Mouse (Mus musculus): ENCODE data around the gene March6. TPM values are rescaled to one million over a fixed set of nuclear protein-coding genes. Genes with fewer than 3 reads are reported as not detected.

The March6 gene
- total RNA-seq, 1 experiment from 2014 or later = 34.3 TPM

DNA sequence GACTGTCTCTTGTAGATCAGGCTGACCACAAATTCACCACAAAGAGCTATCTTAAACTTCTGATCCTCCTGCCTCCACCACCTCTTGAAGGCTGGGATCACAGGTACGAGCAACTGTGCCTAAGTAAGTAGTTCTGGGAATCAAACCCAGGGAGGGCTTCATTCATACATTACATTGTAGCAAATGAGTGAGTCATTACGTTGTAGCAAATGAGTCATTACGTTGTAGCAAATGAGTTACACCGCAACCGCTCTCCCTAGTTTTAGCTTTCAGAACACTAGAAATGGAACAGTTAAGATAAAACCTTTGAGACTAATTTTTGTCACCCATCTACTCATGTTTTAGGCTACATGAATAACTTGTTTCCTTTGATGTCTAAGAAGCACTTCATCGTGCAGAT, 15.4 kb upstream of the March6 start:
- ATAC-seq (replicated peaks; ENCODE audit: insufficient number of reproducible peaks, low FRiP score, low TSS enrichment, poor library complexity, severe bottlenecking) = no peak

DNA sequence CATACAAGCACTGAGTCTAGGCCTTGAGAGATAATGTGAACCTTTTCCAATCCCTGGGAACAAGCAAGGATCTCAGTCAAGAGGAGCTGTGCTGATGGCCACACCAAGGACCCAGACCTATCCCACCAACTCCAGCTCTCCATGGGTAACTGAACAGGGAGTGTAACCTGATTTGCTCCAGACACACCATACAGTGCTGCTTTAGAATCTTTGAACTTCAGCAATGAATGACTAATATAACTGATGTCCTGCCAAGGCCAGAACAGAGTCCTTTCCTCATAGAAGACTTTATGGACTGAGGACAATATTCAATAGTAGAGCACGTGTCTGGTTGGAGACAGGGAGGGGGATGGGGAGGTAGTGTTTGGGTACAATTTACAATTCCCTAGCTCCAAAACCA, 14.2 kb upstream of the March6 start:
- ATAC-seq (replicated peaks; ENCODE audit: insufficient number of reproducible peaks, low FRiP score, low TSS enrichment, poor library complexity, severe bottlenecking) = no peak

DNA sequence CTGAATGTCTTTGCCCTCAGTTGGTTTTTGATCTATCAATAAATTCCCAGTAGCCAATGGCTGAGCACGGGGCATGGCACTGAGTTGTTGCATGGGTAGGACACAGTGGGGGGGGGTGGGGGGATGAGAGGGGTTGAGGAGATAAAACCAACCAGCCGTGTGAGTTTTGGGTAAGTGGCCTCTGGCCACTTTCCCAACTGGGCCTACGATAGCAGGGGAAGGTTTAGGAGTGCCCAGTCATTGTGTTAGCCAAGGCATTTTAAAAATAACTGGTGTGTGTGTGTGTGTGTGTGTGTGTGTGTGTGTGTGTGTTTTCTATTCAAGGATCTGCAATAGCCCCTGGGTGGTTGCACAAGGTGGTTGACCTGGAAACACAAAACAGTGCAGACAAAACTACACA, 12.4 kb upstream of the March6 start:
- no peak for ATAC-seq (replicated peaks; ENCODE audit: insufficient number of reproducible peaks, low FRiP score, low TSS enrichment, poor library complexity, severe bottlenecking)

DNA sequence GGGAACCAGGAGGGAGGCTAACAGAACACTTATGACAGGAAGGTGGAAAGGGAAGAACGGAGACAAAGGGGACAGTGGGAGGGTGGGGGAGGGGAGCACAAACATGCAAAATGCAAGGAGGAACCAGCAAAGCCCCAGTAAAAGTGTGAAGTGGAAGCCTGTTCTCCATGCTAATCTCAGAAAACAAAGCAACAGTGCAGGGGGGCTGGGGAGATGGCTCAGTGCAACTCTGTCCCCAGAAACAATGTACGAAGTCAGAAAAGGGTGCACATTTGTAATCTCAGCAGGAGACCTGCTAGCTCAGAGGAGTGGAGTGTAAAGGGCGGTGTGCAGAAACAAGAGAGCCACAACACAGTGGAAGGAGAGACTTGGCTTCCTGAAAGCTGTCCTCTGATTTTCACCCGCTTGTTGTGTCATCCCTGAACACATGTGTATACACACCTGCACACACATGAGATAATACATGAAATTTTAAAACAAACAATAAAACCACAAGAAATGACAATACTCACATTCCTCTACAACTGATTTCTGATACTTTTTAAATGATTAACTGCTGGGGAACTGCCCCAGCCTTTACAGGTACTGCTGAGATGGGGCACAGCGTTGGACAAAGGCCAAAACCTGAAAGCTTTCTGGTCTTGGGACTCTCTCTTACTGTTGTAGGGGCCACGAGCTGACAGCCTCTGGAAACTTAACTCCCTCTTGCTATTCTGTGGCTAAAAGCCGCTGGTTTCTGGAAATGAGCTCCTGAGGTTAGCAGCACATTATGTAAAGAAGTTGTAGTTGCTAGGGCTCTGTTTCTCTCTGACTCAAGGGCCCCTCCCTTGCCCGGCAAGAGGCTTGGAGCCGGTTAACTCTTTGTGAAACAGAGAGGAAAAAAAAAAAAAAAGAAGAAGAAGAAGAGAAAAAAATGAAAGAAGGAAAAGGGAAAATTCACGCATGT, 11.4 kb upstream of the March6 start:
- ATAC-seq (replicated peaks; ENCODE audit: insufficient number of reproducible peaks, low FRiP score, low TSS enrichment, poor library complexity, severe bottlenecking) = no peak

DNA sequence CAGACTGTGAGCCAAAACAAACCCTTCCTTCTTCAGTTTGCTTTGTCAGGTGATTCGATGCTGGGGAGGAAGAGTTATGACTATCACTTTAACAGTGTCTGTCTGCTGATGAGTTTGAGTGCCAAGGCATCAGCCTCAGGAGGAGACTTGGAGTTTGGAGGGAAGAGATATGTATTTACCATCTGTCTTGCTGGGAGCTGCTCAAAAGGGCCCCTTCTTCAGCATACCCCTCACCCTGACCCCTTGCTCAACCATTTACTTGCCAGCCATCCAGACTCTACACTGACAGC, 9.6 kb upstream of the March6 start:
- no peak for ATAC-seq (replicated peaks; ENCODE audit: insufficient number of reproducible peaks, low FRiP score, low TSS enrichment, poor library complexity, severe bottlenecking)

DNA sequence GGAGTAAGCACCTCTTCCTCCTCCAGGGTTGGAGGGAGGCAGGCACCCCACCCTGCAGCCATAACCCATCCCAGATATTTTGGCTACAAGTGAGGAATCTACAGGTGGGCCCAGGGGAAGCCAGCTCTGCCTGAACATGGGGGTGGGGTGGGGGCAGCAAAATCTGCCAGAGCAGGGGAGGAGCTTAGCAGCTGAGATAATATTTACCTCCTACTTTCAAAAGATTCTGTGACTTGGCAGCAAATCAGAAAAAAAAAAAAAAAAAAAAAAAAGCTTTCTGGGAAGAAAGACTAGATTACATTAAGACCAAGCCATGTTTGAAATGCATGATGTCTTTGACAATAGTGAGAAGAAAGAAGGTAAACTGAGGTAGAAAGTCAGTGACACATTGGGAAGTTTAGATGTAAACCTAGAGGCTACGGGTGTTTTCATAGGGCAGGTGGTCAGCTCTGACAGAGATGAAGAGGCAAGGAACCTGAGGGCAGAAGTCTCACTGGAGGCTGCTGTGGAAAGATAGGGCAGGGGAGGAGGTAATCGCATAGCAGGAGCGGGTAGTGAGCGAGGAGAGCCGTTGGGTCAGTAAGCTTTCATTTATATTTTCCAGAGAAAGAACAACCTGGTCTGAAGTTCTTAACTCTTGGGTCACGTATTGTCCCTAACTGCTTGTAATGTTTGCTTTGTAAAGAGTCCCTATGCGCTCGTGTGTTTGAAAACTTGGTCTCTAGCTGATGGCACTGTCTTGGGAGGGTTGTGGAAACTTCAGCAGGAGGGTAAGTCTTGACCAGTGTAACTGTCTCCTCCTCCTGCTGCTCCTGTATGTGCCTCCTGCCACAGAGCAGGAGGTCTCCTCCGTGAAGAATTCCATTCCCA, 9.0 kb upstream of the March6 start:
- ATAC-seq (replicated peaks; ENCODE audit: insufficient number of reproducible peaks, low FRiP score, low TSS enrichment, poor library complexity, severe bottlenecking) = no peak

DNA sequence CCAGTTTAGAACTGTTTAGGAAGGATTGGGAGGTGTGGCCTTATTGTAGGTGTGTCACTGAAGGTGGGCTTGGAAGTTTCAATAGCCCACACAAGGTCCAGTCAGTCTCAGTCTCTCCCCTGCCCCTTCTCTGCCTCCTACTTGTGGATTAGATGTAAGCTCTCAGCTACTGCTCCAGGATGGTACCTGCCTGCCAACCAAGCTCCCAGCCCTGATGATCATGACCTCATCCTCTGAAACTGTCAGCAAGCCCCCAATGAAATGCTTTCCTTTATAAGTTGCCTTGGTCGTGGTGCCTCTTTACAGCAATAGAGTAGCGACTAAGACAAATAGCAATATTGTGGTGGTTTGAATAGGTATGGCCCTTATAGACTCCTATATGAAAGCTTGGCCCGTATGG, 7.5 kb upstream of the March6 start:
- no peak for ATAC-seq (replicated peaks; ENCODE audit: insufficient number of reproducible peaks, low FRiP score, low TSS enrichment, poor library complexity, severe bottlenecking)

DNA sequence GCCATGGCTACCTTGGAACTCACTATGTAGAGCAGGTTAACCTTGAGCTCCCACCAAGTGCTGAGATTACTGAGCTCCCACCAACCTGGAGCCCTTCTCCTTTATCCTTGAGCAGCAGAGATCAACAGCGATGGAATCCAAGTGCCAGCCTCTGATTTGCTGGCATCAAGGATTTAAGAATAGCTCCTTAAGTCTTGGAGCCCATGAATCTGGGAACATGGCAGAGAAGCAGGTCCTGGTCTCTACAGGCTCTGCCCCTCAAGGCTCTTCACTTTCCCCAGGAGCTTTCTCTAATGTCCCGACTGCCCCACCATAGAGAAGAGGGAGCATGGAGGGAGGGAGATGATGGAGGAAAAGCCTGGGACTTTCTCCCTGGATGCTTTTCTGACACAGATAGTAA, 6.9 kb upstream of the March6 start:
- no peak for ATAC-seq (replicated peaks; ENCODE audit: insufficient number of reproducible peaks, low FRiP score, low TSS enrichment, poor library complexity, severe bottlenecking)

DNA sequence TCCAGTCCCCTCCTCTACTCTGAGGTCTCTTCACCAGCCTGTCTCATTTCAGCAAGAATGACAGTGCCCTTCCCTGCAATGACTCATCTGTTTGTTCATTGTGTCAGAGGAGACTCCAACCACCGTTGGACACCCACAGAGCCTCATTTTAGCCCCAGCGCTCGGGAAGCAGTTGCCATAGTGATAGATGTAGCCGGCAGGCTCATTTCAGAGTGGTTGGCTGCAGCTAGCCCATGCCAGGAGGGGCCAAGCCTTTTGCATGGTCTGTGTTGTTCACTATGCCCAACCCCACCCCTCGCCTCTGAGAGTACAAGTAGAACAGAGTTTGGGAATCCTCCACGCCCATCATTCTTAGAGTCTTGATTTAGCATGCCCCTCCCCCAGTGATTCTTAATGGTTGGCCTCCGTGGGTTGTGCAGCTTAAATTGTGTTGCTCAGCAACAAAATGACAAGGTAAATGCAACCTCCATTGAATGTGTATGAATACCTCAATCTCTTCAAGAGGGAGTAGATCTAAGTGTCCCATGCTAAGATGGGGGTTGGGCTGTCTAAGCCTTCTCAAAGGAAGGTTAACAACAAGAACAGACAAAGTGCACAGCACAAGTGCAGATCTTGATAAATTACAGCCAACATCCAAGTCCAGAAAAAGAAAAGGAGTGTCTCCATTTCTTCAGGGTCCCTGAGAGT, 5.3 kb upstream of the March6 start:
- ATAC-seq (replicated peaks; ENCODE audit: insufficient number of reproducible peaks, low FRiP score, low TSS enrichment, poor library complexity, severe bottlenecking) = no peak

DNA sequence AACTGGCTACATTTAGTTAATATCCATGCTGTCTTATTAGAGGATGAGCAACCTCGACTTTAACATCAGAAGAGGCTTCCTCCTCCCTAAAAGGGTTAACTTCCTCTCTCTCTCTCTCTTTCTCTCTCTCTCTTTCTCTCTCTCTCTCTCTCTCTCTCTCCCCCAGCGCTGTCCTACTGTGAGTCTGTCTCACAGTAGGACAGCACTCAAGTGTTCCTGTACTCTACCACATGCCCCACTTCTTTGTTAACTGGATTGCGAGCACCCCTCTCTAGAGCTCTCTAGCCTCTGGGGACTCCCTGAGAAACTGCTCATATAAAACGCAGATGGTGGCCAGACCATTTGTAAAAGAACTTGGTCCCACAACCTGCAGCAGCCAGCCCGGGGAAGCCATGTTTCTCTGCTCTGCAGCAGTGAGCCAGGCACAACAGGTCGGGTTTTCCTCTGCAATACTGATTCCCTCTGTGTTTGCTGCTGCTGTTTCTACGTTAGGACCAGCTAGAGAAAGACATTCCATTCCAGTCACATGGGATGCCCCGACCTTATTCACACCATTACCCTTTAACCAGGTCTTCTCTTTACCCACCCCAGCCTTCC, 4.5 kb upstream of the March6 start:
- ATAC-seq (replicated peaks; ENCODE audit: insufficient number of reproducible peaks, low FRiP score, low TSS enrichment, poor library complexity, severe bottlenecking) = no peak

DNA sequence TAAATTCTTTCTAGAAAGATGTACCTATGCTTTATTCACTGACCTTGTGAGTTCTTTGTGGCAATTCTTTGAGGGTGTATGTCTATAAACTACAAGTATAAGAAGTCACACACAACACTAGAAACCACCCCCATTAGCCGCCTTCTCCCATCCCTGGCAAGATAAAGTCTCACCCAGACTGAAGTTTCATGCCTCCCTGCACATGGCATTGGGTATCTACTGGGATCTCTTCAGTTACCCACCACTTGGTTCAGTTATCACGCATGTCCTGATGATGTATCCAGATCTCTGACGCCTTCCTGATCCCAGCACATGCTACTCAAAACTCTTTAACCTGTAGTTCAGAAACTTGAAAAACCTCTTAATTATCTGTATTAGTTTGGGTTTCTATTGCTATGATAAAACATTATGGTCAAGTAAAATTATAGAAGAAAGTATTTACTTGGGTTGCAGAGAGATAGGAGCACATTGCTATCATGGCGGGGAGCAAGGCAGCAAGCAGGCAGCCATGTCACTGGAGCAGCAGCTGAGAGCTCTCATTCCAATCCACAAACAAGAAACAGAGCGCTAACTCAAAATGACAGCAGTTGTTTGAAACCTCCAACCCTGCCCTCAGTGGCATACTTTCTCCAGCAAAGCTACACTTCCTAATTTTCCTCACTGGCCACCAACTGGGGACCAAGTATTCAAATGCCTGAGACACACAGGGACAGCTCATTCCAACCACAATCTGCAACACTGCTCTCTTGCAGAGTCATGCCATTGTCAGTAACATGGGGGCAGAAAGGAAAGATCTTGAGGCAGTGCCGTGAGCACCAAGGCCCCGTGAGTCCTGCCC, 3.8 kb upstream of the March6 start:
- ATAC-seq (replicated peaks; ENCODE audit: insufficient number of reproducible peaks, low FRiP score, low TSS enrichment, poor library complexity, severe bottlenecking) = no peak

DNA sequence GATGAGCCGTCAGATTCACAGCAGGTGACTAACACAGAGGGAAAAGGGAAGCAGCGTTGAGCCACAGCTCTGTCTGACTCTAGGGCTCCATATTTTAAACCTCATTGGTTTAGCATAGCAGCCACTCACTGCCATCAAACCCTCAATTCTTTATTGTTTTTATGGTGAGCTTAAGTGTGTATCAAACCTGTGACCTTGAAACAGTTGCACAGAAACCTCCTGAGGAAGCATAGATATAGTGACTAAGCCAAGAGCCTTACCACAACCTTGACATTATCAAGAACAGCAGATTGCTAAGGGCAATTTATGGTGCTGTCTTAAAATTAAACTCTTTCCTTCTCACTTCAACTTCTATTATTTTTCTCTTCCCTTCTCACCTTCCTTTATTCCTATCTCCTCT, 2.7 kb upstream of the March6 start:
- ATAC-seq (replicated peaks; ENCODE audit: insufficient number of reproducible peaks, low FRiP score, low TSS enrichment, poor library complexity, severe bottlenecking) = no peak

DNA sequence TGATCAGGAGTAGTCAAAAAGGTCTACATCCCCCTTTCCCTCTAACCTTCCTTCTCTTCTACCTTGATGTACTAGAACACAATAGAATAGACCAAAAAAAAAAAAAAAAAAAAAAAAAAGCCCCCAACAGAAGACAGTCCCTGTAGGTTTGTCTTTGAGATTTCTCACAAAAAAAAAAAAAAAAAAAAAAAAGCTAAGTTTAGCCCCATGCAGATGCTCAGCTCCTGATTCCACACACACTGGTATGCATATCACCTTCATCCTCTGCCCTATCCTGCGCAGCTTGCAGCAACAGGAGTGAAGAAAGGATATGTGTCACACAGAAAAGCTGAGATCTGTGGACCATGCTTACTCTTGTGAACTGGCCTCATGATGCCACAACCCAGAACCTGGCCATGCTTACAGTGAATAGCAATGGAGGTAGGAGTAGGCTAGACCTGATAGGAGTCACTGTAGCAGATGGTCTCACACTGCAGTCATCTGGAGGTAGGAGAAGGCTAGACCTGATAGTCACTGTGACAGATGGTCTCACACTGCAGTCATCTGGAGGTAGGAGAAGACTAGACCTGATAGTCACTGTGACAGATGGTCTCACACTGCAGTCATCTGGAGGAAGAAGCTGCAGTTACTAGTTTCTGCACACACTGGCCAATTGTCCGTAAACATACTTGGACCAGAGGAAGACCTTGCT, 1.6 kb upstream of the March6 start:
- 0 out of 2 replicates have a peak, but pooled peaks have one; percentile 4 for ATAC-seq (replicated peaks; ENCODE audit: insufficient number of reproducible peaks, low FRiP score, low TSS enrichment, poor library complexity, severe bottlenecking)

DNA sequence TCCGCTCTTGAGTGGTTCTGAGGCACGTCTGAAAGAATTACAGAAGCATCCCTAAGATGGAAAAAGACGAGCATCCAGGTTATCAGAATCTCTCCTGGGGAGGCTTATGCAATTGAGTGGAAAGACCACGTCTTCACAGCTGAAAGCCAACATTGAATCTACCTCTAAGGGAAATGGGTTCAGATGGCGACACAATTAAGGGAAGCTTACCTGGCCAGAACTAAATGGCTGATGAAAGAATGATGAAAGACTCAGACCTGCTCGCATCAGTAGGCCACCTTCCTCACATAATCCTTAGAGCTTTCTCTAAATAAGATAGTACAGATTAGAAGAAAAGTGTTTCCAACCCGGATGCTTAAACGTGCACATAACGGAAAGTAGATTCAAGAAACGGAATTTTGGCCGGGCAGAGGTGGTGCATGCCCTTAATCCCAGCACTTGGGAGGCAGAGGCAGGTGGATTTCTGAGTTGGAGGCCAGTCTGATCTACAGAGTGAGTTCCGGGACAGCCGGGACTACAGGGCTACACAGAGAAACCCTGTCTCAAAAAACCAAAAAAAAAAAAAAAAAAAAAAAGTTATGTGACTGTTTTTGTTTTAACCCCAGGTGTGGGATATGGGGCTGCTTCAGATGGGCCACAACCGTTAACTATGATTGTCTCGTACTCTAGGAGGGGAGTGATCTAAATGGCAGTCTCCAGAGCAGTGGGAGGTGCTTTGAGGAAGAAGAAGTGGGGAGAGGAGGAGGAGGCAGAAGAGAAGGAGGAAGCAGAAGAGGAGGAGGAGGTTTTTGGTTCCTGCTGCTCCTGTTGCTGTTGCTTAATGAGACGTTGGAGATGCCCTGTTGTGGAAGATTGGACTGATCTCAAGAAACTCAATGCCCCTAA, 835 bp upstream of the March6 start:
- peak; percentile 55 for ATAC-seq (replicated peaks; ENCODE audit: insufficient number of reproducible peaks, low FRiP score, low TSS enrichment, poor library complexity, severe bottlenecking)

DNA sequence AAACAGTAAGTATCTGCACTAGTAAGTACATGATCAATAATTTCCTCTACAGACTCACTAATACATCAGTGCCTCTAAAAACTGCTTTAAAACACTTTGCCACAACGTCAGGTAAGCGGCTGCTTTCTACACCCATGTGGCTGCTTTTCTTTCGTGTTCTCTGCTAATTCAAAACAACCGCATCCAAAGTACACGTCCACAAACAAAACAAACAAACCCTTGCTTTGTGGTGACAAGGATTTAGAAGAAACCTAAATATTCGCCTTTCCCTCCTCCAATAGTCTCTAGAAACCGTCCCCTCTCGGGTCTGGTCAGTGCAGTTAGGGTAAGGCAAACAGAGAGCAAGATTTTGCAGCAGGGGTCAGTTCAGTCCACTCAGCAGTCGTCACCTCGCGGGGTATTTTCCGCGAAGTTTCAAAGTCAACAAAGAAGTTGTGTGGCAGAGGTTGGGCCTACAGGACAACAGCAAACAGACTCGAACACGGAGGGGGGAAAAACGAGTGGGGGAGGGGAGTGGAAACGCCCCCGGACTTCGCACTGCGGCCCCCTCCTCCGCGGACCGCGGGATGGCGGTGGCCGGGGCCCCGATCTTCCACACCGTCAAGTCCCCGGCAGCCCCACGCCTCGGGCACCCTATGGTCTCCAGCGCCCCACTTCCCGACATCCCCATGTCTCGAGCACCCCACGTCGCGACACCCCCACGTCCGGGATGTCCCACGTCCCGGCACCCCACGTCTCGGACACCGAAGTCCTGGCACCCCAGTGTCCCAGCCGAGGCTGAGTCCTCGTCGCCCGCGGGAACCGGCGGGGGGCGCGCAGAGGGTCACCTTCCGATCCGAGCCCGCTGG, 818 bp downstream of the March6 start:
- ATAC-seq (replicated peaks; ENCODE audit: insufficient number of reproducible peaks, low FRiP score, low TSS enrichment, poor library complexity, severe bottlenecking) = 0 out of 2 replicates have a peak, but pooled peaks have one; percentile 7

DNA sequence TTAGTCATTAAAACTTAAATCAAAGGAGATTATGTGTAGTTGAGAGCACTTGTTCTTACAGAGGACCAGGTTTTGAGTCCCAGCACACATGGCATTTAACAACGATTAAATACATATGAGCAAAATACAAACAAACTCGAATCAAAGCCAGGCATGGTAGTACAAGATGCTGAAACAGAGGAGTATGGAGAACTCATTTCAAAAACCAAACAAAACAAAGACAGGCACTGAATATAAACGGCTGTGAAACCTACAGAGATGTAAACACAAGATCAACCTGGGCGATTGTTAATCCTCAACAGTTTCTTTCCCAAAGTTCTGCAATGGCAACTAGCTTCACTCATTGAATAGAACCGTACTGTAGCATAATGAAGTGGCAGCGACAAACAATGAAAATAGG, 1.8 kb downstream of the March6 start:
- ATAC-seq (replicated peaks; ENCODE audit: insufficient number of reproducible peaks, low FRiP score, low TSS enrichment, poor library complexity, severe bottlenecking) = no peak

Data from monocyte, adult 5-6 weeks (primary cell).